Mouse (Mus musculus) adrenal gland, postnatal 14 days (tissue): ENCODE data around the gene Ly6g6f. TPM values are rescaled to one million over a fixed set of nuclear protein-coding genes. Genes with fewer than 3 reads are reported as not detected.
A peak's percentile ranks its signal among the peaks of the same experiment; 100 is the strongest.

Experiments used
- DNase-seq: peaks from one replicate; pipeline ENCODE4 v3.0.0; 2021; ENCODE audit warnings: mixed read lengths
- total RNA-seq: library from RNA; stranded (reverse); gene quantifications from 2 replicates; pipeline ENCODE4 v1.2.3, GENCODE M21; 2021

The Ly6g6f gene
- total RNA-seq, 1 experiment from 2014 or later = not detected

GRCm38 (mm10) chr17:35105740-35106389 is 20.5 kb upstream of the Ly6g6f start:
- DNase-seq = peak; percentile 63

GRCm38 (mm10) chr17:35104754-35105153 is 19.3 kb upstream of the Ly6g6f start:
- no peak for DNase-seq

GRCm38 (mm10) chr17:35104079-35104478 is 18.7 kb upstream of the Ly6g6f start:
- DNase-seq = no peak

- DNase-seq = no peak
Observed at GRCm38 (mm10) chr17:35103221-35103690, 17.8 kb upstream of the Ly6g6f start.

- DNase-seq = no peak
Observed at GRCm38 (mm10) chr17:35102299-35102698, 16.9 kb upstream of the Ly6g6f start.

- DNase-seq = peak; percentile 72
Observed at GRCm38 (mm10) chr17:35101161-35101560, 15.8 kb upstream of the Ly6g6f start.

GRCm38 (mm10) chr17:35100196-35100765 is 14.9 kb upstream of the Ly6g6f start:
- no peak for DNase-seq

GRCm38 (mm10) chr17:35097164-35097655 is 11.8 kb upstream of the Ly6g6f start:
- peak; percentile 43 for DNase-seq

GRCm38 (mm10) chr17:35096597-35096996 is 11.2 kb upstream of the Ly6g6f start:
- DNase-seq = no peak

- no peak for DNase-seq
Observed at GRCm38 (mm10) chr17:35094475-35095365, 9.3 kb upstream of the Ly6g6f start.

GRCm38 (mm10) chr17:35092403-35093198 is 7.2 kb upstream of the Ly6g6f start:
- no peak for DNase-seq

GRCm38 (mm10) chr17:35090166-35090932 is 4.9 kb upstream of the Ly6g6f start:
- peak; percentile 49 for DNase-seq

- peak; percentile 96 for DNase-seq
Observed at GRCm38 (mm10) chr17:35088825-35089644, 3.6 kb upstream of the Ly6g6f start, which contains the start of gene Abhd16a. TSS of gene Abhd16a (plus strand) at chr17:35089263.

- DNase-seq = no peak
Observed at GRCm38 (mm10) chr17:35088151-35088550, 2.7 kb upstream of the Ly6g6f start.

GRCm38 (mm10) chr17:35083929-35084497 is 1.4 kb downstream of the Ly6g6f start:
- no peak for DNase-seq

- DNase-seq = no peak
Observed at GRCm38 (mm10) chr17:35082841-35083576, 2.4 kb downstream of the Ly6g6f start.

- no peak for DNase-seq
Observed at GRCm38 (mm10) chr17:35080710-35081109, 4.7 kb downstream of the Ly6g6f start.

GRCm38 (mm10) chr17:35080248-35080647 is 5.2 kb downstream of the Ly6g6f start:
- no peak for DNase-seq

- DNase-seq = no peak
Observed at GRCm38 (mm10) chr17:35079778-35080177, 5.6 kb downstream of the Ly6g6f start.
